Mouse (Mus musculus) liver, postnatal 0 days (tissue): ENCODE measurements around the gene Osbpl8.

Experiments
- CTCF ChIP-seq: sonication (generic); IDR thresholded peaks from 2 replicates; pipeline ENCODE4 v1.5.1; 2016; ENCODE audit warnings: antibody characterized with exemption, low read depth
- EP300 ChIP-seq: IDR thresholded peaks from 2 replicates; pipeline ENCODE4 v1.6.1; 2016; ENCODE audit warnings: antibody characterized with exemption, low read depth, mild to moderate bottlenecking

GRCm38 (mm10) chr10:111122864-111123398, 41.6 kb upstream of the Osbpl8 start:
- no peak for TF ChIP-seq CTCF
- TF ChIP-seq EP300, result no peak
